Mouse (Mus musculus): ENCODE results near the gene Pim3.

DNA sequence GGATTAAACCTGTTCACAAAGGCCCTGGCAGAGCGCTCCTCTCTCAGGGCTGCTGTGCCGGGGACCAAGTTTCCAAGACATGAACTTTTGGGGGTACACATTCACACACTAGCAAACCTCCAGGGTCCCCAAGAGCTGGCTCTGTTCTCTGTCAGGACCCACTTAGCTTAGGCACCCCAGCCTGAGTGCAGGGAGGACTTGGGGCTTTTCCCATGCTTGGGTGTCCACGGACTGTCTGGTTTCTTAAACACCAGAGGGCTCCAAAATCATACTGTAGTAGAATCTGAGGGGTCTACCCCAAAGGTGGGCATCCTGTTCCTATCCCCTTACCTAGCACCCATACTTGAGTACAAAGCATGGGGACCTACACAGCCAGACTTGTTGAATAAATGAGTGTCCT, 28.0 kb downstream of the Pim3 start:
- no peak for TF ChIP-seq POLR2A (IDR thresholded peaks at IDR 0.05; ENCODE audit: insufficient read length, low read depth)
- no peak for TF ChIP-seq POLR2AphosphoS2 (IDR thresholded peaks at IDR 0.05; ENCODE audit: insufficient read length, low read depth)
- no peak for TF ChIP-seq MYOD1 (IDR thresholded peaks at IDR 0.05; ENCODE audit: control insufficient read depth in 1 of 3, insufficient read length in 2 of 3, low read depth in 2 of 3)
